In genomic region chr4:156057702-156058101, GRCm38 (mm10) we compare ENCODE assay signal across 20 mouse cellular contexts. TPM values are rescaled to one million over a fixed set of nuclear protein-coding genes. Genes with fewer than 3 reads are reported as not detected.
A peak's percentile ranks its signal among the peaks of the same experiment; 100 is the strongest.
DNase-seq lines count a peak whose midpoint lies in the region; ATAC-seq and TF ChIP-seq lines count a peak whose summit lies in the region.
"Had no signal": no experiment of that assay in that cellular context is flagged by ENCODE, and none has a peak within 500 bp of the region (broad histone marks: within the 10 kb centered on the region; RNA-seq: fewer than 3 reads in every experiment).

No protein-coding gene starts in this region.

- no peak overlapping the region for H3K9ac ChIP-seq in ES-Bruce4 (ENCODE audit: low read depth, poor library complexity, severe bottlenecking)
- no peak overlapping the region for H3K9ac ChIP-seq in embryonic facial prominence, embryonic 15.5 days
- H3K9ac ChIP-seq: hindbrain, embryonic 15.5 days had no signal

- H3K27me3 ChIP-seq in ES-Bruce4 (ENCODE audit: control insufficient read depth, insufficient read depth, low read length, poor library complexity, severe bottlenecking), result no peaks in the 10 kb centered on the region
- no peaks in the 10 kb centered on the region for H3K27me3 ChIP-seq in embryonic facial prominence, embryonic 15.5 days
- no peaks in the 10 kb centered on the region for H3K27me3 ChIP-seq in small intestine, adult 2 months (ENCODE audit: control insufficient read depth, insufficient read depth, low read length)
- no peaks in the 10 kb centered on the region for H3K27me3 ChIP-seq in thymus, adult 2 months (ENCODE audit: control insufficient read depth, insufficient read depth, low read length)
- H3K27me3 ChIP-seq: hindbrain, embryonic 15.5 days had no signal

- peak overlapping the region; percentile 22 for H3K4me3 ChIP-seq in ES-Bruce4 (ENCODE audit: low read depth, low read length)
- peak overlapping the region; percentile 41 for H3K4me3 ChIP-seq in embryonic facial prominence, embryonic 15.5 days (replicated peaks)
- peak overlapping the region; percentile 68 for H3K4me3 ChIP-seq in small intestine, adult 2 months (ENCODE audit: low read depth, low read length)
- no peak overlapping the region for H3K4me3 ChIP-seq in thymus, adult 2 months (ENCODE audit: control insufficient read depth, insufficient read depth, low read length)
- H3K4me3 ChIP-seq: hindbrain, embryonic 15.5 days had no signal

- TF ChIP-seq EP300 in ES-Bruce4 (IDR thresholded peaks at IDR 0.05; ENCODE audit: insufficient read depth, low read depth, low read length), result no peak

- H3K9me3 ChIP-seq in ES-Bruce4 (replicated peaks; ENCODE audit: control insufficient read depth, insufficient read depth, low read length, poor library complexity, severe bottlenecking), result no peaks in the 10 kb centered on the region
- no peaks in the 10 kb centered on the region for H3K9me3 ChIP-seq in embryonic facial prominence, embryonic 15.5 days (replicated peaks)
- H3K9me3 ChIP-seq: hindbrain, embryonic 15.5 days had no signal

- H3K27ac ChIP-seq in ES-Bruce4 (ENCODE audit: insufficient read depth, low read length), result no peak overlapping the region
- H3K27ac ChIP-seq in embryonic facial prominence, embryonic 15.5 days (replicated peaks), result peak overlapping the region; percentile 51; the same call in 1 of the 2 replicates
- peak overlapping the region; percentile 94 for H3K27ac ChIP-seq in small intestine, adult 2 months (ENCODE audit: insufficient read depth, low read depth, low read length)
- H3K27ac ChIP-seq in thymus, adult 2 months (ENCODE audit: control insufficient read depth, insufficient read depth, low read length), result no peak overlapping the region
- H3K27ac ChIP-seq: hindbrain, embryonic 15.5 days had no signal

- TF ChIP-seq CTCF in ES-Bruce4 (IDR thresholded peaks at IDR 0.05; ENCODE audit: low read depth, low read length), result no peak
- no peak for TF ChIP-seq CTCF in small intestine, adult 2 months (IDR thresholded peaks at IDR 0.05; ENCODE audit: extremely low read depth, insufficient read length, insufficient replicate concordance, low read depth, low read length)
- TF ChIP-seq CTCF in thymus, adult 2 months (IDR thresholded peaks at IDR 0.05; ENCODE audit: borderline replicate concordance, control insufficient read depth, extremely low read depth, insufficient read depth, low read length, poor library complexity), result no peak

- no peaks in the 10 kb centered on the region for H3K4me1 ChIP-seq in ES-Bruce4 (ENCODE audit: control insufficient read depth, insufficient read depth, low read length)
- H3K4me1 ChIP-seq in embryonic facial prominence, embryonic 15.5 days, result peaks cover 7% of the 10 kb centered on the region; the same call in 1 of the 2 replicates
- peaks cover 18% of the 10 kb centered on the region; the same call in 1 of the 2 replicates for H3K4me1 ChIP-seq in small intestine, adult 2 months (ENCODE audit: control insufficient read depth, insufficient read depth, insufficient read length, low read length)
- H3K4me1 ChIP-seq in thymus, adult 2 months (replicated peaks; ENCODE audit: control insufficient read depth, insufficient read depth, low read length), result no peaks in the 10 kb centered on the region; the same call in 1 of the 2 replicates
- H3K4me1 ChIP-seq: hindbrain, embryonic 15.5 days had no signal

- H3K4me2 ChIP-seq in embryonic facial prominence, embryonic 15.5 days (replicated peaks), result peak overlapping the region; percentile 36
- H3K4me2 ChIP-seq: hindbrain, embryonic 15.5 days; liver, embryonic 11.5 days had no signal

- WGBS in embryonic facial prominence, embryonic 15.5 days, result 34% methylated on average over 10 of the region's 10 CpGs
- WGBS in small intestine, adult 2 months, result 25% methylated on average over 10 of the region's 10 CpGs
- 93% methylated on average over 10 of the region's 10 CpGs for WGBS in thymus, adult 2 months

- DNase-seq in kidney, adult 9 months, result peak; percentile 45
- DNase-seq in kidney, adult 11 months, result no peak
- no peak for DNase-seq in thymus, adult 2 months
- DNase-seq in heart, adult 18-20 months, result no peak
- DNase-seq: adrenal gland, postnatal 36 days; cerebellum, postnatal 36 days; right cerebral cortex, postnatal 4 days; thymus, postnatal 4 days had no signal

- TF ChIP-seq POLR2A in ES-Bruce4 (IDR thresholded peaks at IDR 0.05; ENCODE audit: insufficient read depth, low read length), result no peak
- no peak for TF ChIP-seq POLR2A in small intestine, adult 2 months (IDR thresholded peaks at IDR 0.05; ENCODE audit: low read depth, low read length)
- no peak for TF ChIP-seq POLR2A in thymus, adult 2 months (IDR thresholded peaks at IDR 0.05; ENCODE audit: control insufficient read depth, extremely low read depth, insufficient read depth, low read length, poor library complexity)

- no peak for ATAC-seq in embryonic facial prominence, embryonic 15.5 days (ENCODE audit: insufficient number of reproducible peaks, low FRiP score, low TSS enrichment, low read depth)
- ATAC-seq: midbrain, embryonic 16.5 days had no signal

- no peaks in the 10 kb centered on the region for H3K36me3 ChIP-seq in ES-Bruce4 (ENCODE audit: control insufficient read depth, insufficient read depth, low read length, poor library complexity, severe bottlenecking)
- no peaks in the 10 kb centered on the region; the same call in 1 of the 2 replicates for H3K36me3 ChIP-seq in embryonic facial prominence, embryonic 15.5 days
- peaks cover 13% of the 10 kb centered on the region for H3K36me3 ChIP-seq in small intestine, adult 2 months (ENCODE audit: control insufficient read depth, insufficient read depth, low read length)
- H3K36me3 ChIP-seq in thymus, adult 2 months (ENCODE audit: control insufficient read depth, insufficient read depth, low read length), result no peaks in the 10 kb centered on the region
- H3K36me3 ChIP-seq: hindbrain, embryonic 15.5 days had no signal

RNA-seq across cellular contexts. Expression of gene Ttll10, which starts 1.5 kb away (rescaled TPM):
- 2.5 and 3.3 TPM in 2 replicates for polyA plus RNA-seq in ES-Bruce4 (2011; ENCODE audit: insufficient read depth, insufficient read length, low read depth, missing spikeins)
- 4.0 and 4.3 TPM in 2 replicates for polyA plus RNA-seq in embryonic facial prominence, embryonic 15.5 days (2015; fragmentation: Nextera tagmentation; extraction: Ambion mirVana)
- 5.2 and 9.1 TPM in 2 replicates for polyA plus RNA-seq in small intestine, adult 2 months (2012; rRNA removed)
- 2.4 and 3.5 TPM in 2 replicates for polyA plus RNA-seq in thymus, adult 2 months (2012; rRNA removed)
- under 1 TPM in 1 of 2 experiments, not detected in 1; 0.33 TPM for total RNA-seq in heart, adult 18-20 months (2021)
- total RNA-seq: left cerebral cortex, adult 18-20 months; megakaryocyte, adult 5-6 weeks; MEL had no signal
- polyA plus RNA-seq: C2C12; hindbrain, embryonic 15.5 days; midbrain, embryonic 16.5 days; neural tube, embryonic 11.5 days had no signal

RNA-seq across cellular contexts. Expression of gene Tnfrsf18, which starts 31.7 kb away (rescaled TPM):
- polyA plus RNA-seq in ES-Bruce4 (2011; ENCODE audit: insufficient read depth, insufficient read length, low read depth, missing spikeins), result not detected in 2 replicates
- polyA plus RNA-seq in embryonic facial prominence, embryonic 15.5 days (2015; fragmentation: Nextera tagmentation; extraction: Ambion mirVana), result 6.0 and 7.1 TPM in 2 replicates
- polyA plus RNA-seq in small intestine, adult 2 months (2012; rRNA removed), result 3.9 and 6.1 TPM in 2 replicates
- polyA plus RNA-seq in thymus, adult 2 months (2012; rRNA removed), result 82.1 and 85.2 TPM in 2 replicates
- total RNA-seq in heart, adult 18-20 months (2021), result under 1 TPM; 0.45 to 0.49 TPM
- total RNA-seq: layer of hippocampus, adult 18-20 months; left cerebral cortex, adult 18-20 months had no signal

RNA-seq across cellular contexts. Expression of gene Tnfrsf4, which starts 44.1 kb away (rescaled TPM):
- 2.4 and 2.9 TPM in 2 replicates for polyA plus RNA-seq in ES-Bruce4 (2011; ENCODE audit: insufficient read depth, insufficient read length, low read depth, missing spikeins)
- polyA plus RNA-seq in embryonic facial prominence, embryonic 15.5 days (2015; fragmentation: Nextera tagmentation; extraction: Ambion mirVana), result 1.1 and 1.2 TPM in 2 replicates
- 2.1 and 6.3 TPM in 2 replicates for polyA plus RNA-seq in small intestine, adult 2 months (2012; rRNA removed)
- polyA plus RNA-seq in thymus, adult 2 months (2012; rRNA removed), result 68.9 and 81.3 TPM in 2 replicates
- total RNA-seq in heart, adult 18-20 months (2021), result 1 to 10 TPM in 1 of 2 experiments, under 1 TPM in 1; 0.25 to 1.0 TPM
- polyA plus RNA-seq: midbrain, embryonic 16.5 days had no signal

RNA-seq across cellular contexts. Expression of gene 9430015G10Rik, which starts 52.1 kb away (rescaled TPM):
- polyA plus RNA-seq in ES-Bruce4 (2011; ENCODE audit: insufficient read depth, insufficient read length, low read depth, missing spikeins), result 39.7 and 47.7 TPM in 2 replicates
- polyA plus RNA-seq in embryonic facial prominence, embryonic 15.5 days (2015; fragmentation: Nextera tagmentation; extraction: Ambion mirVana), result 32.8 and 33.5 TPM in 2 replicates
- polyA plus RNA-seq in small intestine, adult 2 months (2012; rRNA removed), result 7.4 and 8.3 TPM in 2 replicates
- 89.1 and 93.3 TPM in 2 replicates for polyA plus RNA-seq in thymus, adult 2 months (2012; rRNA removed)
- 1 to 10 TPM; 2.0 to 3.0 TPM for total RNA-seq in heart, adult 18-20 months (2021)

Comparison
In these comparisons a context has a peak if more than half of its experiments do, and no peak if none do; other contexts are left out.
1. H3K27ac ChIP-seq: peak in embryonic facial prominence, embryonic 15.5 days (single experiment) and small intestine, adult 2 months (single experiment); none in ES-Bruce4 (single experiment) and thymus, adult 2 months (single experiment).
2. RNA of gene Tnfrsf18, which starts 31.7 kb away (polyA plus RNA-seq): 82.1 to 85.2 TPM in thymus, adult 2 months; 3.9 to 6.1 TPM in small intestine, adult 2 months, 6.0 to 7.1 TPM in embryonic facial prominence, embryonic 15.5 days and not detected in ES-Bruce4; every median in the first group is over 10 times any median in the second.